Mouse (Mus musculus) limb, embryonic 12.5 days (tissue): ENCODE measurements around the gene Oprl1. TPM values are rescaled to one million over a fixed set of nuclear protein-coding genes. Genes with fewer than 3 reads are reported as not detected.

Experiments used
- ATAC-seq: fragments of 200-750 bp; cut with Nextera tagmentation; 2 replicates; pipeline ENCODE4 v1.8.0; 2017; ENCODE audit warnings: low read depth, moderate TSS enrichment; ENCODE audit not compliant: insufficient number of reproducible peaks, insufficient read depth, low FRiP score, low TSS enrichment
- H3K27ac ChIP-seq: fragments of 300-500 bp; sonication (generic); 2 replicates; pipeline ENCODE4 v1.5.1; 2016; ENCODE audit warnings: mild to moderate bottlenecking, moderate library complexity
- H3K27me3 ChIP-seq: fragments of 300-500 bp; sonication (generic); 2 replicates; pipeline ENCODE4 v1.6.1; 2016; ENCODE audit warnings: mild to moderate bottlenecking, moderate library complexity
- H3K36me3 ChIP-seq: fragments of 300-500 bp; sonication (generic); 2 replicates; pipeline ENCODE4 v1.6.1; 2016; ENCODE audit warnings: mild to moderate bottlenecking, moderate library complexity
- H3K4me1 ChIP-seq: fragments of 300-500 bp; sonication (generic); replicated peaks from 2 replicates; pipeline ENCODE4 v1.6.1; 2016
- H3K4me2 ChIP-seq: fragments of 300-500 bp; sonication (generic); 2 replicates; pipeline ENCODE4 v1.6.1; 2016; ENCODE audit warnings: mild to moderate bottlenecking, moderate library complexity
- H3K4me3 ChIP-seq: fragments of 300-500 bp; sonication (generic); replicated peaks from 2 replicates; pipeline ENCODE4 v1.5.1; 2016; ENCODE audit warnings: mild to moderate bottlenecking
- H3K9ac ChIP-seq: fragments of 300-500 bp; sonication (generic); replicated peaks from 2 replicates; pipeline ENCODE4 v1.6.1; 2016; ENCODE audit warnings: mild to moderate bottlenecking, moderate library complexity
- H3K9me3 ChIP-seq: fragments of 300-500 bp; sonication (generic); 2 replicates; pipeline ENCODE4 v1.6.1; 2016; ENCODE audit warnings: mild to moderate bottlenecking, moderate library complexity
- WGBS: fragments of 180-500 bp; shearing (Covaris S2); methylation state at CpG from one replicate; pipeline ENCODE4 v1.1.7; 2016; 5-methylcytosine and 5-hydroxymethylcytosine counted together
- polyA plus RNA-seq: library from polyadenylated mRNA; unstranded; fragments of >200 nt; fragmentation: Nextera tagmentation; extraction: Ambion mirVana; gene quantifications from 2 replicates; pipeline ENCODE4 v1.2.1, GENCODE M21; 2016

The Oprl1 gene
- polyA plus RNA-seq, 1 experiment from 2014 or later = 0.90 TPM

GRCm38 (mm10) chr2:181678780-181679179 is 36.0 kb upstream of the Oprl1 start:
- H3K4me3 ChIP-seq = no peak overlapping the region
- H3K36me3 ChIP-seq = no peaks in the 10 kb centered on the region
- no peak overlapping the region for H3K9ac ChIP-seq
- no peaks in the 10 kb centered on the region for H3K9me3 ChIP-seq
- WGBS = 46% methylated on average over 1 of the region's 1 CpGs
- H3K4me2 ChIP-seq = no peak overlapping the region
- H3K27me3 ChIP-seq = peaks cover 7% of the 10 kb centered on the region
- peak; percentile 33; the same call in 1 of the 2 replicates for ATAC-seq
- H3K4me1 ChIP-seq = peaks cover 44% of the 10 kb centered on the region
- no peak overlapping the region for H3K27ac ChIP-seq

DNA sequence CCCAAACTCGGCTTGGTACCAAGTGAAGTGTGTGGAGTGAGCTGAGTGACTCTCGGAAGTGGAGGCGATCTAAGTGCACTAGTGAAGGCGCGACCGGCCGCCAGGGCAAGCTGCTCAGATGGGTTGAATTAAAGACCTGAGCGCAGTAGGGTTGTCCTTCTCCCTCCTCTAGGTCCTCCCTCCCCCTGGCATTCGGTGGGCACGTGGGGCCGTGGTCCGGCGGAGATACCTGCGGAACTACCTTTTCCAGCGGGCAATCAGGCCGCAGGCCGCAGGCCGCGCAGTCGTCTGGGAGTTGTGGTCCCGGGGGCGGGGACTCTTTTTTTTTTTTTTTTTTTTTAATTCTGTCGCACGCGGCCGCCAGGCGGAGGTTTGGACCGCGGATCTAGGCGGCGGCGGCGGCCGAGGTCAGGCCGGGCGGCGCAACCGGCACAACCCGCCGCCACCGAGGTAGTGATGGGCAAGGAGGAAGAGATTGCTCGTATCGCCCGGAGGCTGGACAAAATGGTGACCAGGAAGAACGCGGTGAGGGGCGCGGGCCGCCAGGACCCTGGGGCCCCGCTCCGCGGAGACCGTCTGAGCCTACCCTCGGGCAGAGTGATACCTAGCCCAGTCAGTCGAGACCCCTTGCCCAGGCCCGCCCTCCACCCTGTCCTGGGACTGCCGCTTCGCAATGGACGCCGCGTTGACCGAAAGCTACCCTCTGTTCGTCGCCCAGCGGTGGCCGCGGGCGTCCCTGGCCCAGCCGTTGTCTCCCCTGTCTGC is 34.7 kb upstream of the Oprl1 start, which contains the start of gene Tcea2:
Gene Tcea2, plus strand, starts transcription at position 360 of the 765 bp plus-strand sequence.
- H3K9me3 ChIP-seq = no peaks in the 10 kb centered on the region
- no peaks in the 10 kb centered on the region for H3K27me3 ChIP-seq
- peak within 1 kb of the TSS; percentile 66 for H3K27ac ChIP-seq
- peak within 1 kb of the TSS; percentile 88 for H3K4me2 ChIP-seq
- H3K9ac ChIP-seq = peak within 1 kb of the TSS; percentile 87
- WGBS = under 1% methylated on average over 62 of the region's 69 CpGs
- peaks cover 10% of the 10 kb centered on the region for H3K36me3 ChIP-seq
- H3K4me1 ChIP-seq = peaks cover 36% of the 10 kb centered on the region
- peak within 1 kb of the TSS; percentile 69 for H3K4me3 ChIP-seq
- ATAC-seq = peak; percentile 44

GRCm38 (mm10) chr2:181680716-181681117 is 34.1 kb upstream of the Oprl1 start:
- Histone ChIP-seq H3K9ac (peak overlapping the region; percentile 87), H3K4me1 (peaks cover 31% of the 10 kb centered on the region), H3K9me3 (no peaks in the 10 kb centered on the region), H3K27ac (peak overlapping the region; percentile 66), H3K36me3 (peaks cover 11% of the 10 kb centered on the region), H3K4me3 (peak overlapping the region; percentile 69), H3K27me3 (no peaks in the 10 kb centered on the region), H3K4me2 (peak overlapping the region; percentile 88)
- WGBS = 17% methylated on average over 7 of the region's 7 CpGs
- ATAC-seq = peak; percentile 8; the same call in 1 of the 2 replicates

GRCm38 (mm10) chr2:181681978-181682377 is 32.8 kb upstream of the Oprl1 start:
- H3K4me3 ChIP-seq = no peak overlapping the region
- no peaks in the 10 kb centered on the region for H3K9me3 ChIP-seq
- H3K4me1 ChIP-seq = peaks cover 22% of the 10 kb centered on the region
- no peak for ATAC-seq
- no peak overlapping the region for H3K9ac ChIP-seq
- 93% methylated on average over 1 of the region's 1 CpGs for WGBS
- H3K27me3 ChIP-seq = no peaks in the 10 kb centered on the region
- H3K27ac ChIP-seq = no peak overlapping the region
- no peak overlapping the region for H3K4me2 ChIP-seq
- H3K36me3 ChIP-seq = peaks cover 24% of the 10 kb centered on the region

DNA sequence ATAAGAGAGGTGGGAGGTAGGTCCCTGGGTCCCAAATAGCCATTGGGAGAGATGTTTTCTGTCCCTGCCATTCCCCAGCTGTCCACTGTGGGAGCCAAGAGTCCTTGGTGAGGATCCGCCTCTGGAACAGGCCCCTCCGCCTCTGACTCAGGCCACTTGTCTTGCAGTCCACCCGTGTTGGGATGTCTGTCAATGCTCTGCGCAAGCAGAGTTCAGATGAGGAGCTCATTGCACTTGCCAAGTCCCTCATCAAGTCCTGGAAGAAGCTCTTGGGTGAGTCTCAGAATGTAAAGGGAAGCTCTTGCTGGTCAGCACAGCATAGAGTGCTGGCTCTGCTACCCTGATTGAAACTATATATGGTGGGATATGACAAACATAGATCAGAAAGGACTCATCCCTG is 31.4 kb upstream of the Oprl1 start:
- Histone ChIP-seq H3K4me3 (no peak overlapping the region), H3K9ac (no peak overlapping the region), H3K4me2 (no peak overlapping the region), H3K4me1 (peaks cover 20% of the 10 kb centered on the region), H3K9me3 (no peaks in the 10 kb centered on the region), H3K36me3 (peaks cover 38% of the 10 kb centered on the region), H3K27me3 (no peaks in the 10 kb centered on the region), H3K27ac (no peak overlapping the region)
- no peak for ATAC-seq
- 70% methylated on average over 4 of the region's 4 CpGs for WGBS

GRCm38 (mm10) chr2:181684713-181685112 is 30.1 kb upstream of the Oprl1 start:
- WGBS = 88% methylated on average over 1 of the region's 1 CpGs
- no peak overlapping the region for H3K4me3 ChIP-seq
- H3K4me1 ChIP-seq = peaks cover 12% of the 10 kb centered on the region
- H3K9ac ChIP-seq = no peak overlapping the region
- H3K9me3 ChIP-seq = no peaks in the 10 kb centered on the region
- no peak for ATAC-seq
- H3K4me2 ChIP-seq = no peak overlapping the region
- no peak overlapping the region for H3K27ac ChIP-seq
- H3K36me3 ChIP-seq = peaks cover 50% of the 10 kb centered on the region
- H3K27me3 ChIP-seq = no peaks in the 10 kb centered on the region

- Histone ChIP-seq H3K4me3 (no peak overlapping the region), H3K4me1 (peaks cover 9% of the 10 kb centered on the region), H3K9me3 (no peaks in the 10 kb centered on the region), H3K4me2 (no peak overlapping the region), H3K36me3 (peaks cover 60% of the 10 kb centered on the region), H3K27ac (no peak overlapping the region), H3K9ac (no peak overlapping the region), H3K27me3 (no peaks in the 10 kb centered on the region)
- ATAC-seq = no peak
- 90% methylated on average over 4 of the region's 4 CpGs for WGBS
These were observed 29.1 kb upstream of the Oprl1 start for GRCm38 (mm10) chr2:181685686-181686085.

GRCm38 (mm10) chr2:181687586-181687985 is 27.2 kb upstream of the Oprl1 start:
- WGBS = 92% methylated on average over 8 of the region's 8 CpGs
- H3K4me3 ChIP-seq = no peak overlapping the region
- no peak overlapping the region for H3K27ac ChIP-seq
- H3K9ac ChIP-seq = no peak overlapping the region
- no peaks in the 10 kb centered on the region for H3K27me3 ChIP-seq
- peaks cover 68% of the 10 kb centered on the region for H3K36me3 ChIP-seq
- no peaks in the 10 kb centered on the region for H3K9me3 ChIP-seq
- peaks cover 4% of the 10 kb centered on the region for H3K4me1 ChIP-seq
- no peak overlapping the region for H3K4me2 ChIP-seq
- ATAC-seq = no peak

GRCm38 (mm10) chr2:181689466-181690160 is 25.2 kb upstream of the Oprl1 start:
- peaks cover 63% of the 10 kb centered on the region for H3K36me3 ChIP-seq
- H3K4me1 ChIP-seq = peaks cover 15% of the 10 kb centered on the region
- H3K27ac ChIP-seq = no peak overlapping the region
- no peak overlapping the region for H3K4me3 ChIP-seq
- H3K27me3 ChIP-seq = no peaks in the 10 kb centered on the region
- no peaks in the 10 kb centered on the region for H3K9me3 ChIP-seq
- no peak overlapping the region for H3K4me2 ChIP-seq
- 92% methylated on average over 10 of the region's 10 CpGs for WGBS
- no peak for ATAC-seq
- no peak overlapping the region for H3K9ac ChIP-seq

DNA sequence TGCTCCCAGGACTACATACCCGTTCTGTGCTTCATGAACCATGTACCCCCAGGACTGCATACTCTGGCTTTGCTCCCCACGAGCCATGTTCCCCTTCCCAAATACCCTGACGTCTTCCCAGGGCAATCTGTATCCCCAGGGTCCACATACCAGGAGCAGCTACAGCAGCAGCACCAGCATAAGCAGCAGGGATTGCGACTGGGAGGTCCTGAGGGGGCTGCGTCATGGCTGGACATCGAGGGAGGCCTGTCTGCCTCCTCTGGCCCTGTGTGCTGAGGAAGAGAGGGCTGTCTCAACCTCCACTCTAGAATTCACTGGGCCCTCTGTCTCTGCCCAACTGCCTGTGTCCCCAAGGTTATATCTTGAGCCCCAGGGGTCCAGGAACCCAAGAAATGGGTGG is 23.7 kb upstream of the Oprl1 start:
- Histone ChIP-seq H3K27ac (no peak overlapping the region), H3K4me1 (peaks cover 16% of the 10 kb centered on the region), H3K27me3 (peaks cover 2% of the 10 kb centered on the region; the same call in 1 of the 2 replicates), H3K9ac (no peak overlapping the region), H3K4me2 (no peak overlapping the region), H3K9me3 (no peaks in the 10 kb centered on the region), H3K36me3 (peaks cover 53% of the 10 kb centered on the region), H3K4me3 (no peak overlapping the region)
- WGBS = 87% methylated on average over 6 of the region's 6 CpGs
- ATAC-seq = no peak

GRCm38 (mm10) chr2:181691571-181691970 is 23.2 kb upstream of the Oprl1 start:
- H3K9me3 ChIP-seq = no peaks in the 10 kb centered on the region
- no peak overlapping the region for H3K27ac ChIP-seq
- H3K4me2 ChIP-seq = no peak overlapping the region
- H3K4me1 ChIP-seq = peaks cover 16% of the 10 kb centered on the region
- WGBS = 92% methylated on average over 4 of the region's 4 CpGs
- H3K27me3 ChIP-seq = peaks cover 5% of the 10 kb centered on the region; the same call in 1 of the 2 replicates
- peaks cover 48% of the 10 kb centered on the region for H3K36me3 ChIP-seq
- H3K9ac ChIP-seq = no peak overlapping the region
- no peak for ATAC-seq
- H3K4me3 ChIP-seq = no peak overlapping the region
